Mouse (Mus musculus) kidney, adult 8-10 months (tissue): ENCODE data around the gene Rnase10.
"Not testable (repeated sequence)": the region's sequence is repeated elsewhere in the genome, so short reads cannot be mapped to it uniquely, and the experiment has no call there.

Experiments used
- DNase-seq, 2 experiments: peaks; one replicate each; pipeline ENCODE4 v3.0.0; 2022

Rnase10 gene

GRCm38 (mm10) chr14:51014724-51015123, 7.2 kb downstream of the Rnase10 start:
- not testable (repeated sequence) for DNase-seq

DNA sequence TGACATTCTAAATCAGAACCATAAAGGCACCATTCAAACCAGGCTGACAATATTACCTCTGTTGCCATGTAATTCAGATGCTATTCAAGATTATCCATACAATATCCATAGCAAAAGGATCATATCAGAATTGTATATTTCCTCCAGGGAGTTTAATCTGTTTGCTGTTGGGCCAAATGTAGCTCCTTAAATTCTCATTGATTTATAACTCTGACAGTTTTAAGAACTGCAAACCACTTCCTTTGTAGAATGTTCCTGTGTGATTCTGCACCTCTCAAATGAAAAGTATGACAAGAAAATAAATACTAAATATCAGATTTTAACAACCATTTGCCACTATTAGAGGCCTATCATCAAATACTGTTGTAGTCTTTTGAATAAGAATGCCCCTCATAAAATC, 8.2 kb downstream of the Rnase10 start:
- DNase-seq, result no peak

DNA sequence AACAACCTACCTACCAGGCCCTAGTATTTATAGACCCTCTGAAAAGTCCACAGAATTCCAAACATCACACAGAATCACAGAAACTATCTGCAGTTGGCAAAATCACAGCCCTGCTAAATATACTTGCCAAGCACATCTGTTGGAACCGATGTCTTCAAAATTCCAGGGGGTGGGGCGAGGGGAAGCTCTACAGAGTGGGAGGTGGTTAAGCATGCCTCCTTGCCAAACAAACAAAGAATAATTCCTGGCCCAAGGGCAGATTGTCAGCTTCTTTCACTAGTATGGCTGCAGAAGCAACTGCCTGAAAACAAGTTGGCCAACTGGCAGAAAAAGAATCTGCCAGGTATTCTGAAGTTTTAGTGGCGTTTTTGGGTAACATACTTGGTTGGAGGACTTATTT, 9.7 kb downstream of the Rnase10 start:
- DNase-seq, result peak in 1 of 2 experiments; percentile 17

GRCm38 (mm10) chr14:51023457-51023856, 15.9 kb downstream of the Rnase10 start:
- DNase-seq, result no peak

GRCm38 (mm10) chr14:51024820-51025219, 17.3 kb downstream of the Rnase10 start:
- no peak for DNase-seq

DNA sequence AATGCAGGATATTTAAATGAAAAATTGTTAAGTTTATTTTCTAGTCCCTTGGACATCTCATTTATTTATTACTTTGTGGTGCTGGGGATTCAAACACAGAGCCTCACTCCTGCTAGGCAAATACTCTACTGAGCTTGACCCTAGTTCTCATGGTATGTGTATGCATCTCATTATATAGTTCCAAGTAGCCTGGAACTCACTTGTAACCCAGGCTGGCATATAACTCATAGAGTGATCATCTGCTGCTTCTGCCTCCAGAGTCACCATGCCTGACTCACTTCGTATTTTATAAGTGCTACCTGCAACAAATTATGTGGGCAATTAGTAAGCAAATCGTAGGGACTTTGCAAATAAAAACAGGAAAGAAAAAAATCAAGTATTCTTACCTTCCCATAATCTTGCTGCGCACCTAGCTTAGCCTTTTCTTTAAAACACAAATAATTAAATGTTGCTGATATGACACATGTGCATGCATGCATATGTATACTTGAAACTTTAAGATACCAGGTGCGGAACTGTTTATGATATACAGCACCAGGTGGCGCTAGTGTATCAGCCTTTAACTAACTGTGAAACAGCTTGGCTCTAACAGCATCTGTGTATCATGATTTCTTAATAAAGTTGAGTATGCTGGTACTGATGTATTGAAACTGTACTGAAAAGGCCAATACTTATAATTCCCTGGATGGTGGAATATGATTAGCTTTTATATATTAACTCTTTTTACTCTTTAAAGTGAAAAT, 19.0 kb downstream of the Rnase10 start:
- peak; percentile 53 to 81 for DNase-seq

GRCm38 (mm10) chr14:51027387-51028155, 20.0 kb downstream of the Rnase10 start:
- no peak for DNase-seq

DNA sequence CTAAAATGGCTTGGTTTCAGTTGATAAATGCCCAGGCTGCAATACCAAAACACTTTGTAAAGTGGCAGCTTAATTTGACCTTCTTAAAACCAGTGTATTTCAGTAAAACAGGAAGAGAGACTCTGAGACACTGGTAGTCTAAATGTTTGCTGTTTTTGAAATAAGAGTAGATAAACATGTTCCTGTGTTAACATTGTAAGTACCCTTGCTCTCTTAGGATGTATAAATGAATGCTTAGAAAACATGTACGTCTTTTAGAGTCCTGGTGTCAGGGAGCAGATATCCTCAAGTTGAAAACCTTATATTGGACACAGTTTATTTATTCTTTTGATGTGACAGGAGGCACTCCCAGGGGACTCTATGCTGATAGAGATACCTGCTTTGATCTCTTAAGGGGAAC, 27.7 kb downstream of the Rnase10 start:
- no peak for DNase-seq

DNA sequence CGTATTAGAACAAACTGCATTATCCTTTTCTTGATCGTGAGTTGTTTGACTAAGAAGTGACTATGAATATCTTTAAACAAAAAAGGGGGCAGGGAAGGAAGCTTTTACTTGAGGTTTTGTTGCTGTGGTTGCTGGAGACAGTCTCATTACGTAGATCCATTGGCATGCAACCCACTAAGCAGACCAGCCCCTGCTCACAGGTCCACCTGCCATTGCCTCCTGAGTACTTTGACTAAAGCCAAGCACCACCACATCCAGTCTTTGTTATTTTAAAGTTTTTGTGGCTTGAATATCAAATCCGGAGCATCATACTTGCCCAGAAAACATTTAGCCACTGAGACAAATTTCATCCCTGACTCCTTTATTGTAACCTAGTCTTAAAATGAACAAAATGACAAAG, 28.7 kb downstream of the Rnase10 start:
- no peak for DNase-seq

DNA sequence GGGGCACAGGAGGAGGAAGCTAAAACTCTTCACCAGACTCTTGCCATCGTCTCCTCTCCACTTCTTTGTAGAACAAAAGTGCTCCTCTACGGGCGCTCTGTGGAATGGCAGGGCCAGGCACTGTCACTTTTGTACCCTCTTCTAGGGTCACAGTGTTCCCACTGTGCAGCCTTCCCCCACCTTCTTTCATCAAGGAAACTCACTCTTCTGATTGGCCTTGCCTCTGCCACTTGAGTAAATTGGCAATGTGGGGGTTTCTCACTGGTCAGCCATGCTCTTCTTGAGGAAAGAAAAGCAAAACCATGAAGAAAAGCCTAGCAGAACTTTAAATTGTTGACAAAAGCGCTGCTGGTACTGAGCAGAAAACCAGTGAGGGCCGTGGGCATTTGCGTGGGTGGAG, 34.2 kb downstream of the Rnase10 start, which contains the start of gene Rnase9:
Rnase9 (minus strand) TSS at position 101 of the 400 bp plus-strand sequence.
- no peak for DNase-seq

DNA sequence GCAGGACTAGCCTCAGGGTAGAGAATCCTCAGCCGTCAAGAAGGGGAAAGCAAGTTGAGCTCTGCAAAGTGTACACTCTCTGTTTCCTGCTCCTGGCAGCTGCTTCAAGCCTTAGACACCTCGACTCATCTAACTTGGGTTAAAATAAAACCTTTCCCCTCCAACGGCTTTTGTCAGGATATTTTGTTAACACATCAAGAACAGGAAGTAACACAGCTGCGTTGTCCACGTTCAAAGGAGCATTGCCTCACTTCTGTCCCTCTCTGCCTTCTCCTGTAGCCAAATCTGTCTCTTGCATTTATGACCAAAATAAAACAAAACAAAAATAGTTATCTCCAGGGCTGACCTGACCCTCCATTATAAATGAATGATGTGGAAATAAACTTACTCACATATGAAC, 40.3 kb downstream of the Rnase10 start:
- DNase-seq, result no peak

DNA sequence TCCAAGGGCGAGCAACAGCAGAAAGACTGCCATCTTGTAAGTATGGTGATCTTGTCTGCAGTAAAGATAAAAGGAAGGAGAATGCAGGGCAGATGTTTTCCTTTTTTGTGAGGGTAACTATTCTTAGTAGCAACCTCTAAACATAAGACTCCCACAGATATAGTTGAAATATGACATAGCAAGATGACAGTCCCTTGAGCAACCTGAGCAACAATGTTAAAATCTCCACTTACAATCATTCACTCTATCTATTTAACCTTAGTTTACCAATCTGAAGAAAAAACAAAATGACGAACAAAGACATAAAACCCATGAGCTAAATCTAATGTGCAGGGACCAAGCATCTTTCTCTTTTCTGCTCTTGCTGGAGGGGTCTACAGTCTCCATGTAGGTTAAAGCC, 42.5 kb downstream of the Rnase10 start, which contains the start of gene Rnase11:
Rnase11 (minus strand) TSS at position 101 of the 400 bp plus-strand sequence.
- no peak for DNase-seq

DNA sequence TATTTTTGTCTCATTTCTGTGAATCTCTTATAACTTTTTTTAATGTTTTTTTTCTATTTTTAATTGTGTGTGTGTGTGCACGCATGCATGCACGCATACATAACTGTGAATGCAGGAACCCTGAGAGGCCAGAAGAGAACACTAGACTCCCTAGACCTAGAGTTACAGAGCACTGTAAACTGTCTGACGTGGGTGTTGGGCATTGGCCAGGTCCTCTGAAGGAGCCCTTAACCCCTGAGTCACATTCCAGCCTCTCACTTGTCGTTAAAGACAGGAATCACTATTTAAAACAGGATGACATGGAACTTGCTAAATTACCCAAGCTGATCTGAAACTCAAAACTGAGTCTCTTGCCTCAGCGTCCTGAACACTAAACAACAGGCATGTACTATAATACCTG, 44.4 kb downstream of the Rnase10 start:
- DNase-seq, result no peak

DNA sequence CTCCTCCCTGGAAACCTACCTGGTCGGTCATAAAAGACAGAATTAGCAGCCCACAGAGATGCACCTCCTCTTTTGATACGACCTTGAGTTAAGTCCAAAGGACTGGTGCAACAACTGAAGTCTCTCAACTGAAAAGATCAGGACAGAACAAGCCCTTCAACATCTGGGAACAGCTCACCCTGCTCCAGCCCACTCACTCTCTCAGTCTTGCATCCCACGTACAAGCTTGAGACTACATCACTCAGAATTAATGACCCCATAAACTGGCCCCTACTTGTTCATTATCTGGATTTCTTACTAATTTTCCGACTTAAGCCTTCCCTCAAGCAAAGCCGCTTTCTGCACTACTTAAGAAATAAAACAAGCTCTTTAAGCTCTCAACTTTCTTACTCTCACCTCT, 45.6 kb downstream of the Rnase10 start:
- no peak for DNase-seq

DNA sequence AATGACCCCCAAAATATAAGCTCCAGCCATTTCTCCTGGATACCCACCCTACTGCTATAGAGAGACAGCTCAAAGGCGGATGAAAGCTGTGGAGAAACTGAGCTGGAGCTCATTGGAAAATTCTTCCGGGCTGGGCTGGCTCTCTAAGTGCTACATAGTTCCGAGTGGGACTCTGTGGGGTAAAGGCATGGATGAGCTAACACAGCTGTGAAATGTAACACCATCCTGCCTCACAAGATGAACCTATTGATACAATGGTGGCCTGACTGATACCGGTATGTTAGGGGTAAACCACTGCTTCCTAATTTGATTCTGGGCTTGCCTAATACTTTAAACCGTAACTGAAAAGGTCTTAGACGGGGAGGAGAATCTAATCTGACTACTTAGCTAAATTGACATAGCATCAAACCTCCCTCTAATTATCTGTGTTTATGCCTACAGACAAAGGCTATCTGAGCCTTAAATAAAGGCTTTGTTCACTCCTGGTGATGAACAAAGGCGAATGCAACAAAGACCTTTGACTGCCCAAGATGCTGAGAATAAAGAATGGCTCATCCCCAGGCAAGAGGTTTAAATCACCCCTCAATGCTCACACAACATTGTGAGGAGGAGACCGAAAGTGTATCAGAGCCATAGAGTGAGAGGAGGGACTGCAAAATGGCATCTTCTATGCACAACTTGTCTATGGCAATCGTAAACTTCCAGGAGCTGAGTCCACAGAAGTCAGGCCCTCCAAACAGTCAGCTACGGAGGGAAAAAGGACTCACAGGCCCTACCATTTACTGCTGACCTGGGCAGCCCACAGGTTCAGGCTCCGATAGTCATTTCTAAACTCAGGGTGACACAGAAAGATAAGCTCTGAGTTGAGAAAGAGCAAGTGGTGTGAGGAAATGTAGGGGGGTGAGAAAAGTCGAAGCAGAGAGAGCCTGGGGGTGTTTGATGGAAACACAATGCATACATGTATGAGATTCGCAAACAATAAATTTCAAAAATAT, 47.0 kb downstream of the Rnase10 start:
- no peak for DNase-seq

DNA sequence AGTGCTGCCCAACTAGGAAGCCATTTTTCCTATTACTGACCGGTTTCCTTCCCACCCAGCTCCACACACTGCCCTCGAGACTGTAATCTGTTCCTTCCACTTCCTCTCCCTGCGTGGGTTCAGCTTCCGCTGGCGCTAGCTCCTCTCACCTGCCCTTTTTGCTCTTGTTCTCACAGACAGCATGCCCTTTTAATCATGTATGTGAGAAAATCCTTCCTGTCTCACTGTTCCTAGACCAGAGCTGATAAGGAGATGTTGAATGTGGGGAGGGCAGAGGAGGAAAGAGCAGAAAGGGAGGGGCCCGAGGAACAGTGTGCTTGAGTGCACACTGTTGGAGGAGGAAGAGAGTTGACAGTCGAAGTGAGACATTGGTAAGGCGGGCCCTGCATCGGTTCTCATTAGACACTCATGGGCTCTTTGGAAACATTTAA, 49.9 kb downstream of the Rnase10 start, which contains the start of gene Rnase12:
Rnase12 (minus strand) TSS at position 261 of the 431 bp plus-strand sequence.
- DNase-seq, result no peak
